Mouse (Mus musculus) 3T3-L1 (cell line): ENCODE data around the gene Zfp446.
"Not testable (repeated sequence)": the region's sequence is repeated elsewhere in the genome, so short reads cannot be mapped to it uniquely, and the experiment has no call there.

Experiments
- DNase-seq: peaks from one replicate; pipeline ENCODE4 v3.0.0-alpha.2; 2015; ENCODE audit warnings: low read depth, low spot score

Zfp446 gene

GRCm38 (mm10) chr7:12977682-12978389 lies at the start of gene Zfp446:
Zfp446 (plus strand) TSS chr7:12977848.
- DNase-seq = peak; percentile 96

GRCm38 (mm10) chr7:12933615-12934140 lies 44.0 kb upstream of the Zfp446 start:
- DNase-seq = no peak

- DNase-seq = no peak
These were observed 42.8 kb upstream of the Zfp446 start for GRCm38 (mm10) chr7:12934808-12935207.

- DNase-seq = not testable (repeated sequence)
These were observed 40.3 kb upstream of the Zfp446 start for GRCm38 (mm10) chr7:12937254-12937803.

GRCm38 (mm10) chr7:12940599-12940998 lies 37.0 kb upstream of the Zfp446 start:
- no peak for DNase-seq

- peak; percentile 42 for DNase-seq
These were observed 34.2 kb upstream of the Zfp446 start for GRCm38 (mm10) chr7:12943488-12943887.

GRCm38 (mm10) chr7:12949032-12949871 lies 28.4 kb upstream of the Zfp446 start:
- peak; percentile 83 for DNase-seq

- DNase-seq = no peak
These were observed 27.8 kb upstream of the Zfp446 start for GRCm38 (mm10) chr7:12949872-12950229.

- no peak for DNase-seq
These were observed 22.8 kb upstream of the Zfp446 start for GRCm38 (mm10) chr7:12954896-12955295.

GRCm38 (mm10) chr7:12957511-12957910 lies 20.1 kb upstream of the Zfp446 start:
- no peak for DNase-seq

- DNase-seq = no peak
These were observed 18.7 kb upstream of the Zfp446 start for GRCm38 (mm10) chr7:12958948-12959347.

- no peak for DNase-seq
These were observed 17.9 kb upstream of the Zfp446 start for GRCm38 (mm10) chr7:12959718-12960117.

GRCm38 (mm10) chr7:12961511-12962141 lies 16.0 kb upstream of the Zfp446 start:
- peak; percentile 90 for DNase-seq

GRCm38 (mm10) chr7:12965678-12966091 lies 12.0 kb upstream of the Zfp446 start, which contains the start of gene Zfp324:
Zfp324 (plus strand) TSS chr7:12965838.
- DNase-seq = peak; percentile 88

GRCm38 (mm10) chr7:12966104-12966845 lies 11.4 kb upstream of the Zfp446 start:
- peak; percentile 35 for DNase-seq

- DNase-seq = no peak
These were observed 6.7 kb upstream of the Zfp446 start for GRCm38 (mm10) chr7:12970906-12971305.

GRCm38 (mm10) chr7:12978931-12979722 lies 1.5 kb downstream of the Zfp446 start:
- peak; percentile 2 for DNase-seq

GRCm38 (mm10) chr7:12979776-12980175 lies 2.1 kb downstream of the Zfp446 start:
- no peak for DNase-seq

GRCm38 (mm10) chr7:12980291-12980690 lies 2.6 kb downstream of the Zfp446 start:
- DNase-seq = no peak

- no peak for DNase-seq
These were observed 8.1 kb downstream of the Zfp446 start for GRCm38 (mm10) chr7:12985724-12986123.
